Mouse (Mus musculus): ENCODE measurements around the gene Cbx7.
"Not testable (repeated sequence)": the region's sequence is repeated elsewhere in the genome, so short reads cannot be mapped to it uniquely, and the experiment has no call there.

The Cbx7 gene

GRCm38 (mm10) chr15:79927637-79928122 is 43.2 kb downstream of the Cbx7 start:
- DNase-seq (ENCODE audit: low spot score), result peak; percentile 84

- DNase-seq (ENCODE audit: low spot score), result no peak
Observed at GRCm38 (mm10) chr15:79926856-79927416, 44.0 kb downstream of the Cbx7 start.

GRCm38 (mm10) chr15:79919787-79920186 is 51.1 kb downstream of the Cbx7 start:
- DNase-seq (ENCODE audit: low spot score), result no peak

GRCm38 (mm10) chr15:79918485-79918884 is 52.4 kb downstream of the Cbx7 start:
- DNase-seq (ENCODE audit: low spot score), result no peak

GRCm38 (mm10) chr15:79917111-79917720 is 53.7 kb downstream of the Cbx7 start:
- DNase-seq (ENCODE audit: low spot score), result no peak

- DNase-seq (ENCODE audit: low spot score), result no peak
Observed at GRCm38 (mm10) chr15:79916150-79916549, 54.8 kb downstream of the Cbx7 start.

- no peak for DNase-seq (ENCODE audit: low spot score)
Observed at GRCm38 (mm10) chr15:79914357-79914756, 56.6 kb downstream of the Cbx7 start.

- DNase-seq (ENCODE audit: low spot score), result no peak
Observed at GRCm38 (mm10) chr15:79913761-79914346, 57.1 kb downstream of the Cbx7 start.

- no peak for DNase-seq (ENCODE audit: low spot score)
Observed at GRCm38 (mm10) chr15:79911339-79911738, 59.6 kb downstream of the Cbx7 start.

GRCm38 (mm10) chr15:79910812-79911211 is 60.1 kb downstream of the Cbx7 start:
- DNase-seq (ENCODE audit: low spot score), result not testable (repeated sequence)

GRCm38 (mm10) chr15:79909006-79909405 is 61.9 kb downstream of the Cbx7 start:
- DNase-seq (ENCODE audit: low spot score), result not testable (repeated sequence)

GRCm38 (mm10) chr15:79906855-79907254 is 64.1 kb downstream of the Cbx7 start:
- no peak for DNase-seq (ENCODE audit: low spot score)

- no peak for DNase-seq (ENCODE audit: low spot score)
Observed at GRCm38 (mm10) chr15:79905211-79905610, 65.7 kb downstream of the Cbx7 start.

GRCm38 (mm10) chr15:79904678-79905077 is 66.2 kb downstream of the Cbx7 start:
- DNase-seq (ENCODE audit: low spot score), result not testable (repeated sequence)

GRCm38 (mm10) chr15:79903963-79904362 is 67.0 kb downstream of the Cbx7 start:
- DNase-seq (ENCODE audit: low spot score), result no peak

GRCm38 (mm10) chr15:79903081-79903480 is 67.8 kb downstream of the Cbx7 start:
- not testable (repeated sequence) for DNase-seq (ENCODE audit: low spot score)

- no peak for DNase-seq (ENCODE audit: low spot score)
Observed at GRCm38 (mm10) chr15:79901399-79901798, 69.5 kb downstream of the Cbx7 start.

- DNase-seq (ENCODE audit: low spot score), result no peak
Observed at GRCm38 (mm10) chr15:79900751-79901150, 70.2 kb downstream of the Cbx7 start.

GRCm38 (mm10) chr15:79899828-79900510 is 71.0 kb downstream of the Cbx7 start:
- DNase-seq (ENCODE audit: low spot score), result no peak

GRCm38 (mm10) chr15:79898988-79899387 is 71.9 kb downstream of the Cbx7 start:
- no peak for DNase-seq (ENCODE audit: low spot score)

- no peak for DNase-seq (ENCODE audit: low spot score)
Observed at GRCm38 (mm10) chr15:79896080-79896725, 74.7 kb downstream of the Cbx7 start.

Data from embryo, embryonic 10.5 days (tissue).